Mouse (Mus musculus) frontal cortex, adult 2 months (tissue): ENCODE measurements around the gene Kif1a. TPM values are rescaled to one million over a fixed set of nuclear protein-coding genes. Genes with fewer than 3 reads are reported as not detected.

Source experiments
- DNase-seq, 2 experiments: peaks; one replicate each; pipeline ENCODE4 v3.0.0; 2022; ENCODE audit warnings: low spot score in 1 of 2; ENCODE audit errors: extremely low spot score in 1 of 2
- polyA plus RNA-seq: library from polyadenylated mRNA; depleted of rRNA; stranded (reverse); fragments of >200 nt; gene quantifications from 2 replicates; pipeline ENCODE4 v1.2.3, GENCODE M21; 2012

Gene Kif1a
- polyA plus RNA-seq, 1 experiment: 323 TPM

GRCm38 (mm10) chr1:93029387-93029786 is 72.4 kb downstream of the Kif1a start:
- DNase-seq: no peak

GRCm38 (mm10) chr1:93026600-93026999 is 75.2 kb downstream of the Kif1a start:
- no peak for DNase-seq

GRCm38 (mm10) chr1:93020602-93021001 is 81.1 kb downstream of the Kif1a start:
- DNase-seq: peak in 1 of 2 experiments; percentile 54

GRCm38 (mm10) chr1:93018716-93019115 is 83.0 kb downstream of the Kif1a start:
- no peak for DNase-seq

- no peak for DNase-seq
Measured at GRCm38 (mm10) chr1:93015136-93015535, 86.6 kb downstream of the Kif1a start.

- peak; percentile 56 to 89 for DNase-seq
Measured at GRCm38 (mm10) chr1:93014460-93014859, 87.3 kb downstream of the Kif1a start.

GRCm38 (mm10) chr1:93013367-93013766 is 88.4 kb downstream of the Kif1a start:
- DNase-seq: no peak

- no peak for DNase-seq
Measured at GRCm38 (mm10) chr1:93012103-93012585, 89.6 kb downstream of the Kif1a start.

- DNase-seq: no peak
Measured at GRCm38 (mm10) chr1:93010731-93011130, 91.0 kb downstream of the Kif1a start.

GRCm38 (mm10) chr1:93009196-93009595 is 92.6 kb downstream of the Kif1a start:
- no peak for DNase-seq

- no peak for DNase-seq
Measured at GRCm38 (mm10) chr1:93006061-93006460, 95.7 kb downstream of the Kif1a start, which contains the start of gene Aqp12. TSS of gene Aqp12 (plus strand) at chr1:93006334.

GRCm38 (mm10) chr1:92992880-92993279 is 108.9 kb downstream of the Kif1a start:
- DNase-seq: no peak

- DNase-seq: no peak
Measured at GRCm38 (mm10) chr1:92992214-92992855, 109.4 kb downstream of the Kif1a start.

GRCm38 (mm10) chr1:92989891-92990290 is 111.9 kb downstream of the Kif1a start:
- no peak for DNase-seq

- DNase-seq: no peak
Measured at GRCm38 (mm10) chr1:92988894-92989293, 112.9 kb downstream of the Kif1a start.

- no peak for DNase-seq
Measured at GRCm38 (mm10) chr1:92984999-92985398, 116.8 kb downstream of the Kif1a start.

- DNase-seq: no peak
Measured at GRCm38 (mm10) chr1:92982931-92983605, 118.7 kb downstream of the Kif1a start.

- no peak for DNase-seq
Measured at GRCm38 (mm10) chr1:92981056-92981845, 120.5 kb downstream of the Kif1a start.

GRCm38 (mm10) chr1:92979073-92979602 is 122.6 kb downstream of the Kif1a start:
- no peak for DNase-seq

GRCm38 (mm10) chr1:92978645-92979044 is 123.1 kb downstream of the Kif1a start:
- no peak for DNase-seq

- no peak for DNase-seq
Measured at GRCm38 (mm10) chr1:92976141-92976566, 125.6 kb downstream of the Kif1a start.
